Mouse (Mus musculus): ENCODE data around the gene Tmem184a. TPM values are rescaled to one million over a fixed set of nuclear protein-coding genes. Genes with fewer than 3 reads are reported as not detected.
A peak's percentile ranks its signal among the peaks of the same experiment; 100 is the strongest.

Tmem184a gene
- polyA plus RNA-seq, 1 experiment from 2014 or later: 13.2 TPM

DNA sequence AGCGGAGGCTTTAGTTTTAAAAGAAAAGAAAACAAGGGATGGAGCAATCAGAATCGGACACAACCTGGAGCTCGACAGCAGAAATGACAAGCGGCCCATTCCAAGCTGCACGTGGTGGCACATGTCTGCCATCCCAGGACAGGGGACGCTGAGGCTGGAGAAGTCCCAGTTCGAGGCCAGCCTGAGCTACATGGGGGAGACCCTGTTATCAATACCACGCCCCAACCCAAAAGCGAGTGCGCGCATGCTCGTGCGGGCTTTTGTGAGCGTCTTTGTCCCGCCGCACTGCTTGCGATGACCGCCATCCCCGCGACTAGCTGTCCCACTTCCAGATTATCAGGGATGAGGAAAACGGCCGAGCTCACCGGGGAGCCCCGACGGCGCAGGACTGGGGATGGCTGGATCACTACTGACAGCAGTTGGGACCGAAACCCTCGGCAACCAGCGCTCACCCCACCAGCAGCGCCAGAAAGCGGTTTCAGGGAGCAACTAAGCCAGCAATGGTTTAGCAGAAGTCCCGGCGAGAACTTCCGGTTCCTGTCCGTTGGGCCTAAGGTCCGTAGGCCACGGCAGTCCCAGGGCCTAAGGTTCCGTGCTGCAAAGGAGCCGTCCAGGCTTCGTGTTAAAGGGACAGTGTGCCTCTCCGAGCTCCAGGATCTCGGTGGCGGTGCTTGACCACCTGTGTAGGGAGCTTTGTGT is 6.8 kb upstream of the Tmem184a start, which contains the start of the genes Gm26938 and Psmg3:
Gene Gm26938 (minus strand): TSS at position 51 of the 699 bp plus-strand sequence.
Gene Psmg3 (minus strand): TSS at position 529 of the 699 bp plus-strand sequence.
- under 1% methylated on average over 43 of the region's 43 CpGs for WGBS
- H3K9ac ChIP-seq: peak within 1 kb of the TSS; percentile 88
- peak within 1 kb of the TSS; percentile 96 for H3K4me3 ChIP-seq
- H3K9me3 ChIP-seq: no peaks in the 10 kb centered on the region
- peak within 1 kb of the TSS; percentile 77 for H3K27ac ChIP-seq
- H3K27me3 ChIP-seq: no peaks in the 10 kb centered on the region
- peaks cover 19% of the 10 kb centered on the region for H3K36me3 ChIP-seq
- peak; percentile 81 for ATAC-seq (ENCODE audit: borderline replicate concordance, extremely low read depth, low FRiP score, low TSS enrichment)
- peak within 1 kb of the TSS; percentile 94 for H3K4me2 ChIP-seq
- peaks cover 11% of the 10 kb centered on the region for H3K4me1 ChIP-seq

DNA sequence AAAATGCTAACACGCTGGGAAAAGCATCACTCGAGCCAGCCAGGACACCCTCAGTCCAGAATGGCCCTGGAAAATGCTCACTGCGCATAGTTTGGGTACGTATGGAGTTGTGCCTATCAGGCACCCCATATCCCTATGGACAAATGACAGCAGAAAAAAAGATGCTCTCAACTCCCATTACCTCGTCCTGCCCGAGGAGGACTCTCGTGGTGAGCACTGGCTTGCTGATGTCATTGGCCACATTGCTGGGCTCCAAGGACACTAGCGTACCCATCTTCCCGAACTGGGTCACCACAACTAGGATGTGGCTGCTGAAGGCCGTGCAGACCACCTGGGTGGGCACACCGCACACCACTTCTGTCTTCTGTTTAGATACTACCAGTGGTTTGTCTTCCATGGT is 6.2 kb upstream of the Tmem184a start:
- Histone ChIP-seq H3K9me3 (no peaks in the 10 kb centered on the region), H3K4me2 (peak overlapping the region; percentile 94), H3K4me1 (peaks cover 11% of the 10 kb centered on the region), H3K27ac (no peak overlapping the region), H3K9ac (peak overlapping the region; percentile 88), H3K4me3 (peak overlapping the region; percentile 96), H3K27me3 (no peaks in the 10 kb centered on the region), H3K36me3 (peaks cover 19% of the 10 kb centered on the region)
- 35% methylated on average over 11 of the region's 11 CpGs for WGBS
- ATAC-seq (ENCODE audit: borderline replicate concordance, extremely low read depth, low FRiP score, low TSS enrichment): no peak

DNA sequence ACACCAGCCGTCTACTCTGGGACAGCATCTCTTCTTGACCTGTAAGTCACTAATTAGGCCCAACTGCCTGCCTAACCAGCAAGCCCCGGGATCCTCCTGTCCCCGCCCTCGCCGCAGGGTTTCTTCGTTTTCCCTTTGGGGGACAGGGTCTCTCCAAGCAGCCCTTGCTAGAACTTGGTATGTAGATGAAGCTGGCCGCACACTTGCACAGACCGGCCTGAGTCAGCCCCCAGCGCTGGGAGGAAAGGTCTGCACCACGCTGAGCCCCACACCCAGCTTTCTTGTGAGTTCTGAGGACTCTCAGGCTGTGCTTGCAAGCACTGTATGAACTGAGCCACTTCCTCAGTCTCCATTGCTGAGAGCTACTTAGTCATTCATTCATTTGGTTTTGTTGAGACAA is 4.8 kb upstream of the Tmem184a start:
- Histone ChIP-seq H3K36me3 (peaks cover 19% of the 10 kb centered on the region), H3K27me3 (no peaks in the 10 kb centered on the region), H3K4me1 (peaks cover 11% of the 10 kb centered on the region), H3K4me3 (no peak overlapping the region), H3K4me2 (no peak overlapping the region), H3K9ac (no peak overlapping the region), H3K9me3 (no peaks in the 10 kb centered on the region), H3K27ac (no peak overlapping the region)
- no peak for ATAC-seq (ENCODE audit: borderline replicate concordance, extremely low read depth, low FRiP score, low TSS enrichment)
- WGBS: 90% methylated on average over 10 of the region's 10 CpGs

DNA sequence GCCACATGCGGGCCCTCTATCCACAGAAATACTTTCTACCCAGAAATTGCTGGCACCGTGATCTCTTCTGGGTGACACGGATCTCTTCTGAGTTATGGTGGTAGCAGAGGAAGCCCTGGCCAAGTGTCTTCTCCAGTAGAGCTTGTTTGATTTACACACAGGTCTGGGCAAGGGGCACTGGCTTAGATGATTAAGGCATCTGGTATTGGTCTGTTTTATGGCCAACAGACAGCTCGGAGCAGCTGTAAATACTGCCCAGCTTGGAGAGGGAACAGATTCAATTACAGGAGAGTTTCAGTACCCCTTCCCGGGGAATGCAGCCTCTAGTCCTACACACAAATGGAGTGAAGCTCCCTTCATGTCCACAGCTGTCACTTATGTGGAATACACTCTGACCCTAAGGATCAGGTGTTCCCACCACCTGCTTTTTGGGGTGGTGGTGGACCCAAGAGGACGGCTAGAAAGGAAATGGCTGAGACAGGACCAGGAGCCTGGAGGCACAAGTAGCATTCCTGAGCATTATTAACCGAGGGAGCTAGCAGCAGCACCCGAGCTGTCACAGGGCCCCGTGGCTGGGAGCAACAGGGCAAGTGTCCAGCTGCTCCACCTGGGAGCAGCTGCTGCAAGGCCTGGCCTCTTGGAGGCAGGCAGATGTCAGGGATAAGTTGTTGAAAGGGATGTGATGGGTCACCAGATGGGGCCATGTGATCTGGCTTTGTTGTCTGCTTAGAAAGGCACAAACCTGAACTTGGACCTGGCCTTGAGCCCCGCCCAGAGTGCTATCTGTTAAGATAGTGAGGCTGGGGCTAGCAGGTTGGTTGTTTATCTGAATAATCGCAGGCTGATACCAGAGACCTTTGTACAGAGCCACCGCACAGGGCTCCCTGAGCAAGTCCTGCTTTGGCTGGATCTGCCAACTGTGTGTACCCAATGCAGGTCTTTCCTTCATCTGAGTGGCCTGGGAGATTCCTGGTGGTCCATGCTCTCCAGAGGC is 2.0 kb upstream of the Tmem184a start:
- Histone ChIP-seq H3K27ac (no peak overlapping the region), H3K4me3 (no peak overlapping the region), H3K9me3 (no peaks in the 10 kb centered on the region), H3K36me3 (peaks cover 19% of the 10 kb centered on the region), H3K27me3 (no peaks in the 10 kb centered on the region), H3K4me1 (peaks cover 11% of the 10 kb centered on the region), H3K4me2 (no peak overlapping the region), H3K9ac (no peak overlapping the region)
- 72% methylated on average over 12 of the region's 12 CpGs for WGBS
- no peak for ATAC-seq (ENCODE audit: borderline replicate concordance, extremely low read depth, low FRiP score, low TSS enrichment)

DNA sequence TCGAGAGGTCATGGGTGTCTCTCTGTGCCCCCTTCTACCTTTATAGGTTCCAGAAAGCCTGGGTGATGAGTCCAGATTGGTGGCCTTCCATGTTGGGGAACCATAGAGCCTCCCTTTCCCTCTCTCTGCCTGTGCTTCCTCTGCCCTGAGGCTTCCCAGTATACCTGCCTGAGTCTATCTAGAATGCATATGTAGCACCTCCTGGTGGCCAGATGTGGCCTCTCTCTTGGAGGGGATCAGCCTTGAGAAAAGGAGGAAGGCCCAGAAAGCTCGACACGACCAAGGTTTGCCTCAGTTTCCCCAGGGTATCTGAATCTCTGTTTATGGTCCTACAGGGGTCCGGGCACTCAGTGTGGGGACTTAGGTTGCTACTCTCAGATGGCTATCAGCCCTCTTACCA is 916 bp downstream of the Tmem184a start:
- no peak overlapping the region for H3K9ac ChIP-seq
- no peak for ATAC-seq (ENCODE audit: borderline replicate concordance, extremely low read depth, low FRiP score, low TSS enrichment)
- H3K9me3 ChIP-seq: no peaks in the 10 kb centered on the region
- H3K4me1 ChIP-seq: peaks cover 8% of the 10 kb centered on the region
- H3K4me3 ChIP-seq: no peak overlapping the region
- H3K36me3 ChIP-seq: peaks cover 15% of the 10 kb centered on the region
- H3K27ac ChIP-seq: no peak overlapping the region
- no peak overlapping the region for H3K4me2 ChIP-seq
- peaks cover 5% of the 10 kb centered on the region for H3K27me3 ChIP-seq
- 46% methylated on average over 4 of the region's 4 CpGs for WGBS

DNA sequence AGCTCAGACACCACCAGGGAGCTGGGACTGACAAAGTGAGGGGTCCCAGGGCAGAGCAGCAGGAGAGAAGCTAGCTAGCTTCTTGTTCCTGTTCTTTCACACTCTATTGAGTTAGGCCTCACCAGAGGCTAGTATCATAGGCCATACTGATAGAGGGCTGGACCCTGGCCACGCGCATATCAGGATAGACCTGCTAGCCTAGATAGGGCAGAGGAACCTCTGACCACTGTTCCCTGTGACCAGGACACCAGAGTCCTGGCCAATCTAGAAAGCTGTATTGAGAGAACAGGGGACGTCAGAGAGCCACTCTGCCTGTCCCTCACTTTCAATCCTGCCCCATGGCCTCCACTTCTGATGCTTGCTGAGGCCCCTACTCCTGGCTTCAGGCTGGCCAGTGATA is 1.7 kb downstream of the Tmem184a start:
- H3K27ac ChIP-seq: no peak overlapping the region
- no peak overlapping the region for H3K4me3 ChIP-seq
- H3K9ac ChIP-seq: no peak overlapping the region
- H3K4me1 ChIP-seq: peaks cover 12% of the 10 kb centered on the region
- no peaks in the 10 kb centered on the region for H3K9me3 ChIP-seq
- 74% methylated on average over 3 of the region's 3 CpGs for WGBS
- peaks cover 8% of the 10 kb centered on the region; the same call in 1 of the 2 replicates for H3K36me3 ChIP-seq
- H3K27me3 ChIP-seq: peaks cover 11% of the 10 kb centered on the region
- no peak for ATAC-seq (ENCODE audit: borderline replicate concordance, extremely low read depth, low FRiP score, low TSS enrichment)
- no peak overlapping the region for H3K4me2 ChIP-seq

DNA sequence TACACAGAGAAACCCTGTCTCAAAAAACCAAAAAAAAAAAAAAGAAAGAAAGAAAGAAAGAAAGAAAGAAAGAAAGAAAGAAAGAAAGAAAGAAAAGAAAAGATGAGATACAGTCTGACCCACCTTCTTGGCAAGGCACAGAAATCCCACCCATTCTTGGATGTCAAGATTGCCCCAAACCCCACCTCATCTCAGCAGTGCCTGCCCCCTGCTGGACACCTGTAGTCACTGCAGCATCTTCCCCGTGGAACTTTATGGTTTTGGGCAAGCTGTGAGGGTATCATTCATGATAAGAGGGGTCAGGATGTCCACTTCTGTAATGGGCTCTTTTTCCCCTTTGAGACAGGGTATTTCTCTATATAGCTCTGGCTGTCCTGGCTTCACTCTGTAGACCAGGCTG is 2.4 kb downstream of the Tmem184a start:
- no peak overlapping the region for H3K4me3 ChIP-seq
- H3K4me2 ChIP-seq: no peak overlapping the region
- H3K9ac ChIP-seq: no peak overlapping the region
- peaks cover 17% of the 10 kb centered on the region for H3K27me3 ChIP-seq
- H3K4me1 ChIP-seq: peaks cover 13% of the 10 kb centered on the region
- H3K9me3 ChIP-seq: no peaks in the 10 kb centered on the region
- H3K27ac ChIP-seq: no peak overlapping the region
- peaks cover 2% of the 10 kb centered on the region; the same call in 1 of the 2 replicates for H3K36me3 ChIP-seq
- ATAC-seq (ENCODE audit: borderline replicate concordance, extremely low read depth, low FRiP score, low TSS enrichment): no peak
- WGBS: 8% methylated on average over 1 of the region's 1 CpGs

DNA sequence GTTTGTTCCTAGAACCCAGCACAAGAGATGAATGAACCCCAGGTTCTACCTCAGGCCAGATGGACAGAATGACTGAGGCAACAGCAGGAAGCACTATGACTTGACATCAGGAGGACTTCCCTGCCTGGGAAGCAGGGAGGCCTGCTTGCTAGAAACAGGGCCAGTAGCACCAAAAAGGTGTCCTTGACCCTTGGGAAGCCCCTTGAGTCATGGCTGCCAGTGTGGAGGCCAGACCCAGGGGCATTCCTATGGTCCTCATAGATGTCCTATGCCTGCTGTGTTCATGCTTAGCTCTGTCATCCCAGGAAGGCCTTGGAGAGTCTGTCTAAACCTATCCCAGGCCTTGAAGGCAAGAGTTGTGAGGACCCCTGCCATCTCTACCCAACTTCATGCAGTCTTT is 3.3 kb downstream of the Tmem184a start:
- Histone ChIP-seq H3K9me3 (no peaks in the 10 kb centered on the region), H3K27ac (no peak overlapping the region)
- ATAC-seq (ENCODE audit: borderline replicate concordance, extremely low read depth, low FRiP score, low TSS enrichment): no peak

DNA sequence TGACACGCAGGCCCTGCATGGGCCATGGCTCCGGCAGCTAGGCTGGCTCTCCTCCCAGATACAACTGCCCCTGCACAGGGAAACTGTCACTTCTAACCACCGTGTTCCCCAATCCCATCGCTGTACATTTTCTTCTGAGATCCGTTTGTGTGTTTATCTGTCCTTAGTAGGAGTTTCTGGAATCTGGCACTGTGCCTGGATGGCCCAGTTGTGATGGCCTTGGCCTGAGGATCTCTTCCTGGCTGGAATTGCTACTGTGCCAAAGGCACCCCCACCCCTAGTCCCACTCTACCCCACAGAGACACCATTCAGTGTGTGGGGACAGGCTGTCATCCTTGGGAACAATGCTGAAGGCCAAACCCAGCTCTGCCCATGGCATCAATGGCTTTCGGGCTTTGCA is 3.8 kb downstream of the Tmem184a start:
- 47% methylated on average over 6 of the region's 6 CpGs for WGBS
- Histone ChIP-seq H3K9ac (0 out of 2 replicates have a peak overlapping the region, but pooled peaks have one; percentile 13), H3K4me1 (peaks cover 13% of the 10 kb centered on the region), H3K36me3 (no peaks in the 10 kb centered on the region), H3K9me3 (no peaks in the 10 kb centered on the region), H3K4me3 (no peak overlapping the region), H3K4me2 (no peak overlapping the region), H3K27ac (no peak overlapping the region), H3K27me3 (peaks cover 17% of the 10 kb centered on the region)
- ATAC-seq (ENCODE audit: borderline replicate concordance, extremely low read depth, low FRiP score, low TSS enrichment): 0 out of 2 replicates have a peak, but pooled peaks have one; percentile 23

More for the DNA sequence above, 3.3 kb downstream of the Tmem184a start:
- H3K9ac ChIP-seq: no peak overlapping the region
- H3K4me2 ChIP-seq: no peak overlapping the region
- H3K36me3 ChIP-seq: no peaks in the 10 kb centered on the region
- H3K4me3 ChIP-seq: no peak overlapping the region
- peaks cover 17% of the 10 kb centered on the region for H3K27me3 ChIP-seq
- H3K4me1 ChIP-seq: peaks cover 13% of the 10 kb centered on the region

DNA sequence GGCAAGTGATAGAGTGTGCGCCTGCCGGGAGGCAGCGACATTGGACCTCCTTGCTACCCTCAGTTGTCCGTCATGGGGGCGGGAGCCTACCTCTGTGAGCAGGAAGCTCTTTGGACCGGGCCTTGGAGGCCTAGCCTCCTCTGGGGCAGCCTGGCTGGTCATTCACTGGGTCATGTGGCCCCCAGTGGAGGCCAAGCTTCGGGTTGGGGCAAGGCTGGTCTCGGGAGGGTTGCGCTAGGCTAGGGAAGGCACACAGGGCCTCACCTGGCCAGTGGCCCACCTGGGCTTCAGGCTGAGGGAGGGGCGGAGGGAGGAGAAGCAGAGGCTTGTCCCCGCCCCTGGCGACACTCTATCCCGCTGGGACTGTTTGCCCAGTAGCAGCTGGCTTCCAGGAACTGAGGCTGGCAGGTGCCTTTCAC is 5.7 kb downstream of the Tmem184a start:
- Histone ChIP-seq H3K4me2 (peak overlapping the region; percentile 53), H3K27me3 (peaks cover 17% of the 10 kb centered on the region), H3K4me3 (peak overlapping the region; percentile 48), H3K9ac (peak overlapping the region; percentile 50), H3K36me3 (no peaks in the 10 kb centered on the region), H3K9me3 (no peaks in the 10 kb centered on the region), H3K4me1 (peaks cover 13% of the 10 kb centered on the region), H3K27ac (peak overlapping the region; percentile 75)
- peak; percentile 23; the same call in 1 of the 2 replicates for ATAC-seq (ENCODE audit: borderline replicate concordance, extremely low read depth, low FRiP score, low TSS enrichment)
- 5% methylated on average over 13 of the region's 13 CpGs for WGBS

DNA sequence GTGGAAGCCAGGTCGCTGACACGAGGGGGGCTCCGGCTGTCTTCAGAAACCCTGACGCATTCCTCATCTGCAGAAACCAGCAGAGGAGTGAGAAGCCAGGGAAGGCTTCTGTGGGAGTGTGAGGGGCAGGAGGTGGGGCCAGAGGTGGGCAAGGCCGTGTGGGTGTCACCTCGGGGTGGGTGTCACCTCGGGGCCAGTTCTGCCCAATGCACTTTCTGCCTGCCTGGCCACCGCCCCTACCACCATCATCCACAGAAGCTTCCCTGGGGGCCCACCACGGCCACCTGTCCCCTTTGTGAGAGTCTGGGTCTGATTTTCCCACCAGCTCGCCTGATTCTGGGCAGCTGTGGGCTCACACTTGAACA is 6.6 kb downstream of the Tmem184a start:
- Histone ChIP-seq H3K27ac (no peak overlapping the region), H3K36me3 (no peaks in the 10 kb centered on the region), H3K27me3 (peaks cover 17% of the 10 kb centered on the region), H3K4me2 (peak overlapping the region; percentile 53), H3K9me3 (no peaks in the 10 kb centered on the region), H3K4me1 (peaks cover 13% of the 10 kb centered on the region), H3K4me3 (peak overlapping the region; percentile 48; the same call in 1 of the 2 replicates), H3K9ac (0 out of 2 replicates have a peak overlapping the region, but pooled peaks have one; percentile 50)
- no peak for ATAC-seq (ENCODE audit: borderline replicate concordance, extremely low read depth, low FRiP score, low TSS enrichment)
- 23% methylated on average over 10 of the region's 10 CpGs for WGBS

Data from lung, embryonic 15.5 days (tissue).